Mouse (Mus musculus) forelimb bud, embryonic 11.5 days (tissue): Measurements from ENCODE around the gene Spesp1.

Source experiments
- DNase-seq: peaks from one replicate; pipeline ENCODE4 v3.0.0-alpha.2; 2012; ENCODE audit warnings: low read depth, low spot score

Gene Spesp1

DNA sequence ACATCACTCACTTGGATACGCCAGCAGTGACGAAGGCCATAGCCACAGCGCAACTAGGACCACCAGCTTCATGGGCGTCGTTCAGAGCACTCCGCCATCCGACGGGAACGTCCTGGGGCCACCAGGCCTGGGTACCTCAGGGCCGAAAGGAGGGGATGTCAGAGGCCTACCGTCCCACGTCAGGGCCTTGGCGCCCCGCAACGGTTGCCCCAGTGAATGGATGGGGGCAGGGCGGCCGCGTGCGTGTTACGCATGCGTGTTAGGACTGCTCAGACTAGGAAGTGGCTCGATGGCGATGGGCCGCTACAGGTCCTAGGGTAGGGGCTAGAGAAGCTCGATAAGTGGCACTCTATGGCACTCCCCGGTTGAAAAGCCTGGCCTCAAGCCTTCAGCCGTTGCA, at the start of gene Spesp1:
Gene Spesp1, minus strand, starts transcription at position 218 of the 400 bp plus-strand sequence.
- no peak for DNase-seq

- no peak for DNase-seq
These were observed 44.0 kb upstream of the Spesp1 start for GRCm38 (mm10) chr9:62325965-62326364.

DNA sequence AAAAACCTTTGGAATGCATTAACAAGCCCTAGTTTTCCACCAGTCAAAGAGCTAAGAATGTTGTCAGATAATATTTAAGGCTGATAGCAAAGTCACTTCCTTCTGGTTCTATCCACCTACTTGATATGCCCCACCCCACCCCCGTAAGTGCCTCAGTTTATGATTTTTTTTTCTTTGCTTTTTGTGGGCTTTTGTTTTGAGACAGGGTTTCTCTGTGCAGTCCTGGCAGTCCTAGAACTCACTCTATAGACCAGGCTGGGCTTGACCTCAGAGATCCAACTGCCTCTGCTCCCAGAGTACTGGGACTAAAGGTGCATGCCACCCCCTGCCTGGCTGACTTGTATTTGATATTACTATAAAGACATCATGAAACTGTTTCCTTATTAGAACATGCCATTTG, 41.8 kb upstream of the Spesp1 start:
- no peak for DNase-seq

GRCm38 (mm10) chr9:62318729-62319128, 36.7 kb upstream of the Spesp1 start:
- no peak for DNase-seq

DNA sequence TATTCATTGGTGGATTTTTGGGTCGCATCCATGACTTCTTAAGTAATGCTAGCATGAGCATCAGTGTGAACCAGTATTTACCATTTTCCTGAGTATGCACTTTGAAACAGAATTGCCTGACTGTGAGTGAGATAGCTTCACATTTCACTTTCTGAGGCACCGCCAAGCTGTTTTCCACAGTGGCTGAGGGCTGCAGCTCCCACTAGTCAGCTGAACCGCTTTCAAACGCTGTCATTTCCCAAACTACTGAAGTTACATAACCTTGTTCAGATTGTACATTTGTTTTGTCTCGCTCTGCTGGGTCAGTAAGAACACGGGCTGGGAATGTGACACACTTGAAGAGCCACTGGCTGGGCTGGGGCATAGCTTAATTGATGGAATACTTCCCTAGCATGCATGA, 33.5 kb upstream of the Spesp1 start:
- DNase-seq = no peak

DNA sequence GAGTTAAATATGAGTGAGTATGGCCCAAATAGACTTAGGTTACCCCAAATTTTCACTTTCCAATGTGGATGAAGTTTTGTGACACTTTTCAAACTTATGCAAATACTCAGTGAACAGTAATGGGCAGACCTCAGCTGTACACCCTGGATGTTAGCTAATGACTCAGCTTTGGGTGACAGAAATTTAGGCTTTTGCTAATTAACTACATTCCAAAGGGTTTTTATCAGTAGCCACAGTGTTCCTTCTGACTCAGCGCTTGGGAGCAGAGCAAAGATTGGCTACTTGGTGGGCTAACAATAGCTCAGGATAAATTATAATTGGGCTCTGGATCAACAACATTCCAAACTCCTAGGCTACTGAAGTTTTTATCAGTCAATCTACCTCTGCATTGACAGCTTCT, 14.9 kb upstream of the Spesp1 start:
- DNase-seq = no peak

DNA sequence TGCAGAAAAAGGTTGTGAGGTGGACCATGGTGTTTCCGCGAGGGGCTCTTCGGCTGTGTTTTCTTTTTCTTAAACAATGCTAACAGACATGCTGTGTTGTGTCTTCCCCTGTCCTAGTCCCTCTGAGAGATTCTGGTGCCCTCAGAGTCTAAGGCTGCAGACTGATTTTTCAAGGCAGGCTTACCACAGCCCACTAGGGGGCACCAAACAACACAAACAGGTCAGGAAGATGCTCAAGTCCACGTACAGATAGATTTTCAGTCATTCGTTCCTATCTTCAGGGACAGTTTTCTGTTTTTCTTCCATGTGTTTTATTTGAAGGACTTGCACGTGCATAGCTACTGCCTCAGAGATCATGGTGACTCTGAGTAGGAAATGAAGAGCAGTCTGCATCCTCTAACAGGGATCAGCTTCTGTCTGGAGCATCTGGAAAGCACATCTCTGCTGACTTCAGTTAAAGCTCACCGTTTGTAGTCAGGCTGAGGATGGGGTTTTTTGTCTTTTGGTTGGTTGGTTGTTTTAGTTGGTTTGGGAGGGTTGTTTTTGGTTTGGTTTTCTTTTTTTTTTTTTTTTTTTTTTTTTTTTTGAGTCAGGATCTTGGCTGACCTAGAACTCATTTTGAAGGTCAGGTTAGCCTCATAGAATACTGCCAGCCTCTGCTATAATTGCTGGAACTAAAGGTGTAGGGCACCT, 13.1 kb upstream of the Spesp1 start:
- peak; percentile 80 for DNase-seq

DNA sequence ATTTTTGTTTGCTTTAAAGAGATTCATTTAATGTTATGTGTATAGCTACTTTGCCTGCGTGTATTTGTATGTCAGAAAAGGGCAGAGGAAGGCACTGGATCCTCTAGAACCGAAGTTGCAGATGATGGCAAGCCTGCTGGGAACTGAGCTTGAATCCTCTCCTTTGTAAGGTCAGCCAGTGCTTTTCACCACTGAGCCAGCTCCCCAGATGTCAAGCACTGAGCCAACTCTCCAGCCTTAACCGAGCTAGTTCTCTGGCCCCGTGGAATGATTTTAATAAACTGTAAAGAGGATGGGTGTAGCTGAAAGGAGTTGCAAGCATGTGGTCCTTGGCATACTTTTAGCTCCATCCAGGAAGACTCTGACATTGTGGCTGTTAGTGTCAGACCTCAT, 5.6 kb upstream of the Spesp1 start:
- no peak for DNase-seq

- peak; percentile 64 for DNase-seq
These were observed 5.1 kb upstream of the Spesp1 start for GRCm38 (mm10) chr9:62286967-62287632.

GRCm38 (mm10) chr9:62284266-62284665, 2.3 kb upstream of the Spesp1 start:
- no peak for DNase-seq

DNA sequence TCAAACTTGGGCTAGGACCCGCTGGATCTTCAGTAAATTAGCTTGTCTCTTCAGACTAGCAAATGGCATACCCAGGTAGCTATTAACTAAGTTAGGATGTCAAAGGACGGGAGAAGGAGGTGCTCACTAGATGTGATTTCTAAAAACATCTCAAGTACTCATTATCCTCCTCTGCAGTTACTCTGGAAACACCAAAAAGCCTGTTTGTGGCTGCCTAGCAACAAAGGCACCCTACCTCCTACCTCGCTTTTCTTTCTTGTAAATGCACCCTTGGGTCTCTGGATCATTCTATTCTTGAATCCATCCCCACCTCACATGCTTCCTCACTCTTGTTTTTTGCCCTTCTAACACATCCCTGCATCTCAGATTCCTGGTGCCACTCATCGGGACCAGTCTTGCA, 5.1 kb downstream of the Spesp1 start:
- no peak for DNase-seq

DNA sequence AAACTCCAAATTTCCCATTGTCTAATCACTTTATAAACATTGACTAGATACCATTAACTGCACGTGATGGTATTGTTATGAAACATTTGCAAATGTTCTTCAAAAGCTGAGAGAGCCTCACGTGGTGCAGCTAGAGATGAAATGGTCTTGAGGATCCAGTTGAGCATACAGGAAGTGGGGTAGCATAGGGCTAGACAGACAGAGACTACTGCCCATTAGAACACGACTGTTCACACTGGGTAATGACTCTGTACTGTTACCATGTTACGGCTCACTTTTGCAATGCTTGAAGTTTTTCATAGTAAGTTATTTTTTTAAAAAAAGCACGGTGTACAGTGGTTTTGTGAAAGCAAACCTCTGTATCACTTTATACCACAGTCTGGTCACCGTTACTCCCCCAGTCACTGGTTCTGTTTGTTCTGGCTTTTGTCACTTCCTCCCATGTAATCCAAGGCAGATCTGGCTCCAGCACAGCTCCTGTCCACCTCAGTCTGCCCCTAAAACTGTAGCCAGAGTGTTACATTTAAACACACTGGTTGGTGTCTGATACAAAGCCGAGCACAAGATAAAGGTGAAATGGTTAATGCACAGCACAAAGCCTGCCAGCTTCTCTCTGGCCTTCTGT, 11.1 kb downstream of the Spesp1 start:
- DNase-seq = no peak

DNA sequence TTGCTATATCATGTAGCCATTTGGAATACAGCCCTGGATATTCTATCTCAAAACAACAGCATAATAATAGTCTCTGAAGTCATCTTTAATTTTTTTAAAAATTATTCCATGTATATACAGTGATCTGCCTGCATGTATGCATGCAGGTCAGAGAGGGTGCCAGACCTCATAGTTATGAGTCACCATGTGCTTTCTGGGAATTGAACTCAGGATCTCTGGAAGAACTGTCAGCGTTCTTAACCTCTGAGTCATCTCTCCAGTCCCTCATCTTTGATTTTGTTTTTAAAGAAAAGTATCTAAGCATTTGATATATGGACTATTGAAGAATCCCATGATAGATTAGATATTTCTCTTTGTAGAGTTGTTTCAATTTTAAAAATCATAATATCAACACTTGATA, 12.8 kb downstream of the Spesp1 start:
- no peak for DNase-seq

- DNase-seq = no peak
These were observed 16.7 kb downstream of the Spesp1 start for GRCm38 (mm10) chr9:62265278-62265677.

- DNase-seq = no peak
These were observed 18.4 kb downstream of the Spesp1 start for GRCm38 (mm10) chr9:62263652-62264051.

DNA sequence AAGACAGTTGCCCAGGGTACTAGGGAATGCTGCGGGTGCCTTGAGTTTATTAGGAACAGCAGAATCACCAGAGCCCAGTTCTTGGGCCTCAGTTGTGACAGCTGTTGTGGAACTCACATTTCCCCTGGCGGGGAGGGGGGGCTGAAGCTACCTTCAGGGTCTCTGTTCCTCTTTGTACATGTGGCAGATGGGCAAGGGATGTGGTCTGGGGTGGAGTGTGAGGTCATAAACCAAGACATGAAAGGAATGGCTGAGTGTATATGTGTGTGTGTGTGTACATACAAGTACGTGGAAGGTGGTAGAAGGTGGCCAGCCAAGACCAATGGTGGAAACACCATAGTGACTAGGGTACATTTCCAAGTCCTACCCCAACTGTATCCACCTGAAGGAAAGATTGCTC, 20.6 kb downstream of the Spesp1 start:
- DNase-seq = no peak

- no peak for DNase-seq
These were observed 21.0 kb downstream of the Spesp1 start for GRCm38 (mm10) chr9:62261006-62261405.

DNA sequence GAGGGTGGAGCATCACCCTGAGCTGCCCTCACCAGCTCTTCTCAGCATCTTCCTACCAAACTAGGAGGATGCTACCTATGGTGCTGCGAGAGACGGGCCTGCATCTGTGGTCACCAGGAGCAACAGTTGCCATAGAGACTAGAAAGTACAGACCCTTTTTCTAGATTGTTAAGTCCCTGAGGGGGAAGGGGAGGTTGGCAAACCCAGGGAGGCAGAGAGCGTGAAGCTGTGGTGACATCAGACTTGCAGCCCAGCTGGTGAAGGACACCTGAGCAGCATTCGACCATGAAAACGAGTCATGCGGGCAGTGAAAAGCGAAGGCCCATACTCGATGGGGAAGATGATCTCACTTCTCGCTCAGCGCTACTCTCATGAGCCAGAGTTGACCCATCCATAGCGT, 24.0 kb downstream of the Spesp1 start:
- DNase-seq = no peak

- DNase-seq = no peak
These were observed 26.0 kb downstream of the Spesp1 start for GRCm38 (mm10) chr9:62255896-62256576.

- DNase-seq = peak; percentile 25
These were observed 28.1 kb downstream of the Spesp1 start for GRCm38 (mm10) chr9:62253736-62254443.

DNA sequence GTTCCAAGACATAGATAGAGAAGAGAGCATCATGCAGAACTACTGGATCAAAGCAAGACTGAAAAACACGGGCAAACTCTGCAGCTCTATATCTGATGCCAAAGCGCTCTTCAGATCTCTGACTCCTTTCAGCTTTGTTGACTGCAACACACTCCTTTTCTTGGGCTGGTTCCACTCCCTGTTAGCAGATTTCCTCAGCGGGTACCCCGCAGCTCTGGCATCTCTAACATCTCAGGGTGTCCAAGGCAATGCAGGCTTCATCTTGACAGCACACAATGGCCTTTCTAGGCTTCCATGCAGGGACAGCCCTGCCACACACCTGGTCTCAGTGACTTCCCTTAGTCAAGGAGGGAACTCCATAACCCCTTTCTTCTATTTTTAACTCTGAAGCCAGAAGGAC, 31.7 kb downstream of the Spesp1 start:
- no peak for DNase-seq
